Mouse (Mus musculus): ENCODE results near the gene Gm8922. TPM values are rescaled to one million over a fixed set of nuclear protein-coding genes. Genes with fewer than 3 reads are reported as not detected.
"Not testable (repeated sequence)": the region's sequence is repeated elsewhere in the genome, so short reads cannot be mapped to it uniquely, and the experiment has no call there.

Gm8922 gene
- polyA plus RNA-seq (2014; fragmentation: Nextera tagmentation; extraction: Ambion mirVana) = 0.24 TPM in 1 of 2 replicates, not detected in the other

- not testable (repeated sequence) for H3K27me3 ChIP-seq (ENCODE audit: control insufficient read depth, insufficient read depth, low read length); H3K4me3 ChIP-seq (ENCODE audit: low read depth, low read length); DNase-seq (ENCODE audit: low spot score); ATAC-seq (ENCODE audit: insufficient read depth, low FRiP score, low TSS enrichment); H3K4me2 ChIP-seq (ENCODE audit: low read depth); H3K9me3 ChIP-seq (ENCODE audit: control insufficient read depth, low read length); H3K4me1 ChIP-seq (ENCODE audit: control insufficient read depth, insufficient read depth, low read length); H3K9ac ChIP-seq (ENCODE audit: low read length); H3K27ac ChIP-seq (ENCODE audit: low read depth, low read length); H3K36me3 ChIP-seq (ENCODE audit: control insufficient read depth, insufficient read depth, low read length)
- no CpG with 5 or more reads among the region's 2 CpGs for WGBS
Observed at GRCm38 (mm10) chr5:11681659-11682058, at the start of gene Gm8922. Gene Gm8922 (plus strand): TSS chr5:11681959.

Other genes starting within 250 kb of the Gm8922 start
- not detected in 2 replicates for gene Gm8906, start 179.3 kb upstream of the Gm8922 start, polyA plus RNA-seq (2014; fragmentation: Nextera tagmentation; extraction: Ambion mirVana)
- not detected in 2 replicates for gene Gm6460, start 87.0 kb upstream of the Gm8922 start, polyA plus RNA-seq (2014; fragmentation: Nextera tagmentation; extraction: Ambion mirVana)
- gene Gm8926, start 88.6 kb downstream of the Gm8922 start, polyA plus RNA-seq (2014; fragmentation: Nextera tagmentation; extraction: Ambion mirVana) = not detected in 2 replicates
- not detected in 2 replicates for gene Gm6465, start 163.6 kb downstream of the Gm8922 start, polyA plus RNA-seq (2014; fragmentation: Nextera tagmentation; extraction: Ambion mirVana)
- gene 4933402N22Rik, start 236.1 kb downstream of the Gm8922 start, polyA plus RNA-seq (2014; fragmentation: Nextera tagmentation; extraction: Ambion mirVana) = not detected in 2 replicates

All from neural tube, embryonic 11.5 days (tissue).